Mouse (Mus musculus) liver, postnatal 0 days (tissue): ENCODE data around the gene Wdr46.

Experiments used
- CTCF ChIP-seq: sonication (generic); IDR thresholded peaks from 2 replicates; pipeline ENCODE4 v1.5.1; 2016; ENCODE audit warnings: antibody characterized with exemption, low read depth
- EP300 ChIP-seq: IDR thresholded peaks from 2 replicates; pipeline ENCODE4 v1.6.1; 2016; ENCODE audit warnings: antibody characterized with exemption, low read depth, mild to moderate bottlenecking

- peak; percentile 55 for TF ChIP-seq CTCF
- no peak for TF ChIP-seq EP300
These were observed 30.0 kb upstream of the Wdr46 start for GRCm38 (mm10) chr17:33910346-33911051.
